Mouse (Mus musculus): ENCODE measurements around the gene Emp3. TPM values are rescaled to one million over a fixed set of nuclear protein-coding genes. Genes with fewer than 3 reads are reported as not detected.
"Not testable (repeated sequence)": the region's sequence is repeated elsewhere in the genome, so short reads cannot be mapped to it uniquely, and the experiment has no call there.

Emp3 gene
- polyA plus RNA-seq (2011; ENCODE audit: insufficient read length, low read depth, missing spikeins), result 373 and 394 TPM in 2 replicates

GRCm38 (mm10) chr7:45921242-45921621 is at the start of gene Emp3:
Emp3 (minus strand) TSS chr7:45921404.
- H3K4me3 ChIP-seq (ENCODE audit: insufficient read depth, low read length), result peak within 1 kb of the TSS; percentile 53
- TF ChIP-seq POLR2A (IDR thresholded peaks at IDR 0.05; ENCODE audit: low read depth, low read length) (peak; percentile 61), CTCF (IDR thresholded peaks at IDR 0.05; ENCODE audit: borderline replicate concordance, insufficient read depth, low read length) (no peak)
- peak within 1 kb of the TSS; percentile 97 for H3K27ac ChIP-seq (ENCODE audit: insufficient read depth, low read length)
- peaks cover 9% of the 10 kb centered on the region; the same call in 1 of the 2 replicates for H3K4me1 ChIP-seq (ENCODE audit: control insufficient read depth, insufficient read depth, low read length)

- Histone ChIP-seq H3K4me3 (ENCODE audit: insufficient read depth, low read length) (no peak overlapping the region), H3K4me1 (ENCODE audit: control insufficient read depth, insufficient read depth, low read length) (no peaks in the 10 kb centered on the region)
These were observed 35.4 kb upstream of the Emp3 start for GRCm38 (mm10) chr7:45956611-45957010.

GRCm38 (mm10) chr7:45949061-45949460 is 27.9 kb upstream of the Emp3 start:
- H3K27ac ChIP-seq (ENCODE audit: insufficient read depth, low read length), result no peak overlapping the region
- H3K4me1 ChIP-seq (ENCODE audit: control insufficient read depth, insufficient read depth, low read length), result no peaks in the 10 kb centered on the region
- TF ChIP-seq POLR2A (IDR thresholded peaks at IDR 0.05; ENCODE audit: low read depth, low read length), result no peak
- TF ChIP-seq CTCF (IDR thresholded peaks at IDR 0.05; ENCODE audit: borderline replicate concordance, insufficient read depth, low read length), result no peak
- H3K4me3 ChIP-seq (ENCODE audit: insufficient read depth, low read length), result no peak overlapping the region

More at GRCm38 (mm10) chr7:45956611-45957010, 35.4 kb upstream of the Emp3 start:
- TF ChIP-seq CTCF (IDR thresholded peaks at IDR 0.05; ENCODE audit: borderline replicate concordance, insufficient read depth, low read length) (no peak), POLR2A (IDR thresholded peaks at IDR 0.05; ENCODE audit: low read depth, low read length) (no peak)
- H3K27ac ChIP-seq (ENCODE audit: insufficient read depth, low read length), result no peak overlapping the region

- H3K27ac ChIP-seq (ENCODE audit: insufficient read depth, low read length); H3K4me3 ChIP-seq (ENCODE audit: insufficient read depth, low read length); H3K4me1 ChIP-seq (ENCODE audit: control insufficient read depth, insufficient read depth, low read length): not testable (repeated sequence)
These were observed 22.1 kb upstream of the Emp3 start for GRCm38 (mm10) chr7:45943280-45943679.

- no peak for TF ChIP-seq CTCF (IDR thresholded peaks at IDR 0.05; ENCODE audit: borderline replicate concordance, insufficient read depth, low read length)
- TF ChIP-seq POLR2A (IDR thresholded peaks at IDR 0.05; ENCODE audit: low read depth, low read length), result no peak
- Histone ChIP-seq H3K4me3 (ENCODE audit: insufficient read depth, low read length) (no peak overlapping the region), H3K4me1 (ENCODE audit: control insufficient read depth, insufficient read depth, low read length) (no peaks in the 10 kb centered on the region), H3K27ac (ENCODE audit: insufficient read depth, low read length) (no peak overlapping the region)
These were observed 20.8 kb upstream of the Emp3 start for GRCm38 (mm10) chr7:45941986-45942385.

- Histone ChIP-seq H3K4me1 (ENCODE audit: control insufficient read depth, insufficient read depth, low read length) (no peaks in the 10 kb centered on the region), H3K27ac (ENCODE audit: insufficient read depth, low read length) (no peak overlapping the region), H3K4me3 (ENCODE audit: insufficient read depth, low read length) (no peak overlapping the region)
- TF ChIP-seq POLR2A (IDR thresholded peaks at IDR 0.05; ENCODE audit: low read depth, low read length) (no peak), CTCF (IDR thresholded peaks at IDR 0.05; ENCODE audit: borderline replicate concordance, insufficient read depth, low read length) (no peak)
These were observed 18.6 kb upstream of the Emp3 start for GRCm38 (mm10) chr7:45939836-45940235.

GRCm38 (mm10) chr7:45935114-45935513 is 13.9 kb upstream of the Emp3 start:
- H3K27ac ChIP-seq (ENCODE audit: insufficient read depth, low read length), result no peak overlapping the region
- TF ChIP-seq POLR2A (IDR thresholded peaks at IDR 0.05; ENCODE audit: low read depth, low read length), result no peak
- peak; percentile 83; the same call in 1 of the 2 replicates for TF ChIP-seq CTCF (IDR thresholded peaks at IDR 0.05; ENCODE audit: borderline replicate concordance, insufficient read depth, low read length)

GRCm38 (mm10) chr7:45933766-45934165 is 12.6 kb upstream of the Emp3 start:
- not testable (repeated sequence) for H3K27ac ChIP-seq (ENCODE audit: insufficient read depth, low read length); H3K4me3 ChIP-seq (ENCODE audit: insufficient read depth, low read length); H3K4me1 ChIP-seq (ENCODE audit: control insufficient read depth, insufficient read depth, low read length)

More at GRCm38 (mm10) chr7:45935114-45935513, 13.9 kb upstream of the Emp3 start:
- Histone ChIP-seq H3K4me1 (ENCODE audit: control insufficient read depth, insufficient read depth, low read length) (no peaks in the 10 kb centered on the region), H3K4me3 (ENCODE audit: insufficient read depth, low read length) (no peak overlapping the region)

GRCm38 (mm10) chr7:45929688-45930087 is 8.5 kb upstream of the Emp3 start:
- Histone ChIP-seq H3K4me3 (ENCODE audit: insufficient read depth, low read length) (no peak overlapping the region), H3K27ac (ENCODE audit: insufficient read depth, low read length) (no peak overlapping the region), H3K4me1 (ENCODE audit: control insufficient read depth, insufficient read depth, low read length) (no peaks in the 10 kb centered on the region)
- no peak for TF ChIP-seq CTCF (IDR thresholded peaks at IDR 0.05; ENCODE audit: borderline replicate concordance, insufficient read depth, low read length)
- no peak for TF ChIP-seq POLR2A (IDR thresholded peaks at IDR 0.05; ENCODE audit: low read depth, low read length)

- Histone ChIP-seq H3K4me3 (ENCODE audit: insufficient read depth, low read length) (no peak overlapping the region), H3K27ac (ENCODE audit: insufficient read depth, low read length) (no peak overlapping the region), H3K4me1 (ENCODE audit: control insufficient read depth, insufficient read depth, low read length) (no peaks in the 10 kb centered on the region)
- no peak for TF ChIP-seq POLR2A (IDR thresholded peaks at IDR 0.05; ENCODE audit: low read depth, low read length)
- no peak for TF ChIP-seq CTCF (IDR thresholded peaks at IDR 0.05; ENCODE audit: borderline replicate concordance, insufficient read depth, low read length)
These were observed 7.6 kb upstream of the Emp3 start for GRCm38 (mm10) chr7:45928626-45929295.

Data from embryonic fibroblast, embryonic 13.5 days (primary cell).